Mouse (Mus musculus) lung, embryonic 16.5 days (tissue): ENCODE measurements around the gene E2f2. TPM values are rescaled to one million over a fixed set of nuclear protein-coding genes. Genes with fewer than 3 reads are reported as not detected.

Source experiments
- ATAC-seq: fragments of 200-750 bp; cut with Nextera tagmentation; 2 replicates; pipeline ENCODE4 v1.8.0; 2017; ENCODE audit warnings: low read depth, mild to moderate bottlenecking, moderate library complexity
- H3K27ac ChIP-seq: fragments of 300-500 bp; sonication (generic); 2 replicates; pipeline ENCODE4 v1.5.1; 2014; ENCODE audit warnings: mild to moderate bottlenecking, control low read depth, low read length
- H3K27me3 ChIP-seq: fragments of 300-500 bp; sonication (generic); 2 replicates; pipeline ENCODE4 v1.6.1; 2014; ENCODE audit warnings: low read depth, low read length, mixed read lengths; ENCODE audit not compliant: control insufficient read depth, insufficient read depth
- H3K36me3 ChIP-seq: fragments of 300-500 bp; sonication (generic); 2 replicates; pipeline ENCODE4 v1.6.1; 2014; ENCODE audit warnings: low read length; ENCODE audit not compliant: control insufficient read depth, insufficient read depth
- H3K4me1 ChIP-seq: fragments of 300-500 bp; sonication (generic); replicated peaks from 2 replicates; pipeline ENCODE4 v1.6.1; 2014; ENCODE audit warnings: low read length, mixed read lengths; ENCODE audit not compliant: control insufficient read depth, insufficient read depth
- H3K4me2 ChIP-seq: fragments of 300-500 bp; sonication (generic); 2 replicates; pipeline ENCODE4 v1.6.1; 2014; ENCODE audit warnings: low read depth, low read length, control low read depth
- H3K4me3 ChIP-seq: fragments of 300-500 bp; sonication (generic); 2 replicates; pipeline ENCODE4 v1.5.1; 2014; ENCODE audit warnings: mild to moderate bottlenecking, low read length, control low read depth
- H3K9ac ChIP-seq: fragments of 300-500 bp; sonication (generic); 2 replicates; pipeline ENCODE4 v1.6.1; 2014; ENCODE audit warnings: low read length, control low read depth
- H3K9me3 ChIP-seq: fragments of 300-500 bp; sonication (generic); 2 replicates; pipeline ENCODE4 v1.6.1; 2016; ENCODE audit warnings: low read length; ENCODE audit not compliant: control insufficient read depth
- WGBS: fragments of 180-500 bp; shearing (Covaris S2); extraction: QIAGEN DNeasy Blood & Tissue Kit; methylation state at CpG from one replicate; pipeline ENCODE4 v1.1.7; 2014; 5-methylcytosine and 5-hydroxymethylcytosine counted together
- polyA plus RNA-seq: library from polyadenylated mRNA; unstranded; fragments of >200 nt; fragmentation: Nextera tagmentation; extraction: Ambion mirVana; gene quantifications from 2 replicates; pipeline ENCODE4 v1.2.1, GENCODE M21; 2015

E2f2 gene
- polyA plus RNA-seq, 1 experiment from 2014 or later = 18.4 TPM

DNA sequence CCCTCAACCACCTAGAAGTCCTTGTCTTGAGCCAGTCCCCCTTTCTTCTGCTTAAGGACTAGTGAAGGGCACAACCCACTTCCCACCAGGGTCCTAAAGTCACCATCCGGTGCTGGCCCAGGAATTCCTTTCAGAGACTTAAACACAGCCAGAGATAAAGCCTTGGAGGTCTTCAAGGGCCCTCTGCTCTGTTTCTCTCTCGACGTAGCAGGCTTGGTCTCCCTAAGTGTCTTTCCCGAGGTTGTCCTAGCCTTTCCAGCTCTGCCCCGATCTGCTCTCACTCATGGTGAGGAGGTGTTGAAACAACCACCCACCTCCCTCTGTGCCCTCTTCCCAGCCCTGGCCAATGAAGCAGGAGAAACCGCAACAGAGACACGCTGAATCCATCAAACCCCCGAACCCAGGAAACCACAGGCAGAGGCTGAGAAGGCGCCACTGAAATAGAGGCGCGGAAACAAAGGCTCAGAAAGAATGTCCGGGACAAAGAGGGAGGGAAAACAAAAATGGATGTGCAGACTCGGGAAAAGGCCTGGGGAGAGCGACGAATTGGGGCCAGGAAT lies 37.7 kb upstream of the E2f2 start:
- H3K4me2 ChIP-seq = peak overlapping the region; percentile 88
- H3K36me3 ChIP-seq = no peaks in the 10 kb centered on the region
- peak overlapping the region; percentile 99 for H3K27ac ChIP-seq
- no peaks in the 10 kb centered on the region for H3K27me3 ChIP-seq
- WGBS = under 1% methylated on average over 15 of the region's 15 CpGs
- peak; percentile 47 for ATAC-seq
- H3K4me1 ChIP-seq = peaks cover 41% of the 10 kb centered on the region
- peak overlapping the region; percentile 50 for H3K4me3 ChIP-seq
- peak overlapping the region; percentile 79 for H3K9ac ChIP-seq
- H3K9me3 ChIP-seq = no peaks in the 10 kb centered on the region

DNA sequence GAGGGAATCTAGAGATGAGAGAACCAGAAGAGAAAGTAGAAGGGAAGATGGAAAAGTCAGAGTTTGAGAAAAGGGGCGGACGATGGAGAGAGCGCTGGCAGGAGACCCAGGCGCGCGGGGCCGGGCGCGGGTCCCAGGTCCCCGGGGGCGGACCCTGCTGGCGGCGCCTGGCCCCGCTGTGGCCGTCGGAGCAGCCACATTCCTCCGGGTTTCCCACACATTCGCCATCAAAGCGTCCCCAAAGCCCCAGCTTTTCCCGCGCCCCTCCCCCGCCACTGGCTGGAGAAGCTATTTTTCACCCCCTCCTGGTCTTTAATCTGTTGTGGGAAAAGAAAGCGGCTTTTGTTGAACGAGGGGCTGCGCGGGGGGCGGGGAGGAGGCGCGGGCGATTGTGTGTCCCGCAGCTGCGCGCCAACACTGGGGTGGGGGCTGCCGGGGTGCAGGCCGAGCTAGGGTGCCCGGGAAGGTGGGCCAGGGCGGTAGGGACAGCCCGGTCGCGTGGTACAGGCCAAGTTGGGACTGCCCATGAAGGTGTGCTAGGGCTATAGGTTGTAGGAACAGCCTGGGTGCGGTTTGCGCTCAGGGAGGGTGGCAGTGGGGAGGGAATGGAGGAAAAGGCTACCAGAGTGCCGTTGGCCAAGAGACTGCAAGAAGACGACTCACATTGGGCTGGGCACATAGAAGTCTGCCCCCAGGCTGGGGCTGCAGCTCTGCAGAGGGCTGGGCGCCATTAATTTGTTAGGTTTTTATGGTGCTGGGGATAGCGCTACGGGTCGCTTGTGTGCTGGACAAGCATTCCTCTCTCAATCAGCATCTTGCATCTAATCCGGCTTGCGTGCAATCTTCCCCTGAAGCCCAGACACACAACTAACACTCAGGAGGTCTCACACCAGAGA lies 37.0 kb upstream of the E2f2 start:
- Histone ChIP-seq H3K4me2 (peak overlapping the region; percentile 88), H3K4me3 (peak overlapping the region; percentile 50), H3K4me1 (peaks cover 46% of the 10 kb centered on the region), H3K9me3 (no peaks in the 10 kb centered on the region), H3K27ac (peak overlapping the region; percentile 99), H3K9ac (peak overlapping the region; percentile 79), H3K36me3 (no peaks in the 10 kb centered on the region), H3K27me3 (no peaks in the 10 kb centered on the region)
- 4% methylated on average over 50 of the region's 50 CpGs for WGBS
- ATAC-seq = peak; percentile 78

DNA sequence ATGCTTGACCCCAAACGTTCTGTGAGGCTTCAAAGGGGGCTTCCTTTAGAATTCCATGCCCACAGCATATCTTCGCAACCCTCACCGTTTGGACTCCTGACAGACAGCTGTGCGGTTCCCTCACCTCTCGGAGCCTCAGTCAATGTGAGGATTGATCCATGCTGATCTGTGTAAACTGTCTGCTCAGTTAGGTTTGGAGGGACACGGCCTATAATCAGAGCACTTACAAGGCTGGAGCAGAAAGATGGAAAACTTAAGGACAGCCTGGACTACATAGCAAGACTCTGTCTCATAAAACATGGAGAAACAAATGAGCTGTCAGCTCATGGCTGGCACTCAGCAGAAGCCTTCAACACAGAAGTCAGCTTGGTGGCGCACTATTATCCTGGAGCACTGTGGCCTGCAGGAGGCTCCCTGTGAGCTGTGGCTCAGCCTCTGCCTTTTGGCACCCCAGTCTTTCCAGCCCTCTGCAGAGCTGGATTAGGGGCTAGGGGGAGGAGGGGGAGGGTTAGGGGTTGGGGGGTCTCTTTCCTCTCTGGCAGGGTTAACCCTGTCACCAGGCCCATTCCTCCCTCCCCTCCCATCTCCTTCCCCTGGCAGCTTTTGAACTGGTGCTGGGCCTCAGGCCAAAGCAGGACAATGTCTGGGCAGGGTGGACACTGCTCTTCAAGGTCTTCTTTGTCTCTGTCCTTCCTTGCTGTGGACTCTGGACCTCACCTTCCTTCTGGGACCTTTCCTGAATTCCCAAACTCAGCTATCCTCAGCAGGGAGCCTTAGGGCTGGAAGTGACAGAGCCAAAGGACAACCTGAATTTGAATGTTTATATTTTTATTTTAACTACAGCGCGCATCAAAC lies 36.1 kb upstream of the E2f2 start:
- WGBS = 33% methylated on average over 9 of the region's 9 CpGs
- ATAC-seq = 0 out of 2 replicates have a peak, but pooled peaks have one; percentile 10
- H3K36me3 ChIP-seq = no peaks in the 10 kb centered on the region
- peak overlapping the region; percentile 79 for H3K9ac ChIP-seq
- H3K9me3 ChIP-seq = no peaks in the 10 kb centered on the region
- H3K27me3 ChIP-seq = no peaks in the 10 kb centered on the region
- no peak overlapping the region for H3K4me3 ChIP-seq
- H3K27ac ChIP-seq = peak overlapping the region; percentile 99
- H3K4me2 ChIP-seq = peak overlapping the region; percentile 88; the same call in 1 of the 2 replicates
- H3K4me1 ChIP-seq = peaks cover 52% of the 10 kb centered on the region

DNA sequence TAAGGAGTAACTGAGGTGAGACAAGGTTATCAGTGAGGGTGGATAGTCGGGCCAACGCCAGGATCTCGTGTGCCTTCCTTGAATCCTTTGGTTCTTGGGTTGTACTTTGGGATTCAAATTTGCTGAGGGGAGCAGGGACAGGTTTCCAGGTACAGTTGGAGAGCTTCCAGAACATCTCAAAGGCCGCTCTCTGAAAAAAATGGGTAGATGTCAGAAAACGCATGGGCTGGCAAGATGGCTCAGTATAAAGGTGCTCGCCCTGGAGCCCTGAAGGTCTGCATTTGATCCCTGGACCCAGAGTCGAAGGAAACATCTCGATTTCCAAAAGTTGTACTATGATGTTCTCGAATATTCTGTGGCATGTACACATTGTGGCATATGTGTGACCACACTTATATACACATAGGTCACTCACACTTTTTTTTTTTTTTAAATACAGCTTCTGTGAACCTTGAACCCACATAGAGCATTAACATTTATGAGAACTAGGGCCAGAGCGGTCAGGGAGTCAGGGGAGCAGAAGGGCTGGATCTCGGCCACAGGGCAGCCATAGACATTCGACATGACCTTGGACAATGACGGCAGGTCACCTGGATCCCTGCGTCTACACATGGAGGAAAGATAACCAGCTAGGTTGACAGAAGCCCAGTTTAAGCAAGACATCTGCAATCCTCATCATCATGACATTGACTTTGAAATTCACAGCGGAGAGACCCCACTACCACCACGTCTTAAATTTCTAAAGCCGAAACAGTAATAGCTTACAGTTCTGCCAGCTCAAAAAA lies 32.7 kb upstream of the E2f2 start:
- Histone ChIP-seq H3K4me3 (no peak overlapping the region; the same call in 1 of the 2 replicates), H3K9me3 (no peaks in the 10 kb centered on the region), H3K27ac (peak overlapping the region; percentile 100), H3K9ac (peak overlapping the region; percentile 49), H3K36me3 (no peaks in the 10 kb centered on the region), H3K4me1 (peaks cover 65% of the 10 kb centered on the region), H3K4me2 (peak overlapping the region; percentile 53), H3K27me3 (no peaks in the 10 kb centered on the region)
- 29% methylated on average over 17 of the region's 17 CpGs for WGBS
- ATAC-seq = no peak

DNA sequence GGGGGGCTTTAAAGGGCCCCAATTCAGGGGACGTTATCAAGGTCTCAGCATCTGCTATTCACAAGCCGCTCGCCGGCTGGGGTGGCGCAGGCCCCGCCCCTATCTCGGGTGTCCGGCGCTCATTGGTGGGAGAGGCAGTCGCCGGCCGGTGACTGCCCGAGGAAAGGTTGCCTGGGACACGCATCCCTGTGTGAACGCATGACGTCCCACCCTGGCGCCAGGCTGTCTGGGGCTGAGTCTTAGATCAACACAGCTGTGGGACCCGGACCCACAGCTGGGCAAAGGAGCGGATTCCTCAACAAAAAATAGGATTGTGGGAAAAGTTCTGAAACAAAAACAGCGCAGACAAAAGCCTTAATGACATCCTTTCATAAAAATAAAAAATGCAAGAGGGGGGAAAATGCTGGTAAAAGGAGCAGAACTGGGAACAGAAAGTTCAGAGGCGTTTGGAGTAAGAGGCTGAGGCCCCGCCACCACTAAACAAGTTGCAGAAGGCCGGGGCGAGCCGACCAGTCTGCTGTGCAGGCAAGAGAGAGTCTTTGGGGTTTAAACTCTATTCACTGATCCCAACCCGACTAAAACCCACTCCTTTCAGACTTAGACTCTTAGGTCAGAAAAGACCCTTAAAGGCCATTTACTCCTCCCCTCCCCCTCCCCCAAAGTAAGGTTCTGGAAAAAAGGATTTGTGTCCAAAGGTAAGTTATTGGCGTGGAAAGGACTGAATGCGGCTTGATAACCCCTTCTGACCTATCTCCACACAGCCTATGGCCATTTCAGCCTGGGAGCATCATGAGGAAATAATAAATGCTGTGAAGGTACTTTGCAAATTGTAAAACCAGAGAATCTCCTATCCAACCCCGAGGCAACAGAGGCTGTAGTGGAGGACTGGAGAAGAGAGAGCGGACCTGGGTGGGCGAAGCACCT lies 31.6 kb upstream of the E2f2 start:
- 6% methylated on average over 31 of the region's 31 CpGs for WGBS
- peak; percentile 86 for ATAC-seq
- Histone ChIP-seq H3K27me3 (no peaks in the 10 kb centered on the region), H3K4me1 (peaks cover 63% of the 10 kb centered on the region), H3K9me3 (no peaks in the 10 kb centered on the region), H3K4me3 (peak overlapping the region; percentile 23), H3K27ac (peak overlapping the region; percentile 100), H3K9ac (peak overlapping the region; percentile 65), H3K4me2 (peak overlapping the region; percentile 53), H3K36me3 (no peaks in the 10 kb centered on the region)

DNA sequence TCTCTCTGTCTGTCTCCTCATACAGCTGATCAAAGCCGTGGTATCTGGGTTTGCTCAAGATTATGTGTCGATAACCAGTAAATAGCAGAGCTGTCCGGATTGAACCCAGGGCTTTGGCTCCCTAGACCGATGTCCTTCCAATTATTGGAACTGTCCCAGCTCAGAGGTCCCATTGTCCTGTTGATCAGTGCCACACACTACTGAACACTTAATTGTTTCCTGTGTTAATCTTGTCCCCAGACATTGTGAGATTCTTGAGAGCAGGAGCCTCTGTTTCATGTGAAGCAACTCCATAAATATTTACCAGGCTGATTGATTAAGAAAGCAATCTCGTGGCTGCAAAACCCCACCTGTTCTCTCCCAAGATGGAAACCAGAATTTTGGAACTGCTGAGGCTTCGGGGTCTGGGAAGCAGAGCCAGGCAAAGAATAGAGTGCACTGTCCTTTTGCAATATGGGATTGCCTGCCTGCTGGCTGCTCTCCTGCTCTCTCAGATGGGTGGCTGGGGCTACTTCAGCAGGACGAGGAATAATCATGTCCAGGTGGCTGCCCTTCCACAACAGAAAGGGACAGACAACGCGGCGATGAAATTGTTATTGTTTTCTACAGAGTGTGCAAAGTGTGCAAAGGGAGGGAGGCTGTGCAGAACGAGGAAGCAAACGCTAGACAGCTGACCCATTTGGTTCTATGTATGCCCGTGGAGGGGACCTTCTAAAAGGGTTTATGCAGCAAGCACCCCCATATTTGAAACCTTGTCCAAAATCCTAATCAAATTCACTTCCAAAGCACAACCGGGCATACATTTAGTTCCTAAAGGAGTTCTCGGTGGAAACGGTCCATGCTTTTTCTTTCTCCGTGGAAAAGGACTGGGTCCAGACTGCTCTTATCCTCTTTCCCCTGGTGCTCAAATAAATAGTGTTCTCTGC lies 29.7 kb upstream of the E2f2 start:
- no peaks in the 10 kb centered on the region for H3K36me3 ChIP-seq
- H3K27me3 ChIP-seq = no peaks in the 10 kb centered on the region
- H3K4me3 ChIP-seq = peak overlapping the region; percentile 72
- peak overlapping the region; percentile 55 for H3K9ac ChIP-seq
- H3K9me3 ChIP-seq = no peaks in the 10 kb centered on the region
- H3K4me1 ChIP-seq = peaks cover 71% of the 10 kb centered on the region
- peak overlapping the region; percentile 100 for H3K27ac ChIP-seq
- peak overlapping the region; percentile 67 for H3K4me2 ChIP-seq
- no peak for ATAC-seq
- 9% methylated on average over 17 of the region's 17 CpGs for WGBS

DNA sequence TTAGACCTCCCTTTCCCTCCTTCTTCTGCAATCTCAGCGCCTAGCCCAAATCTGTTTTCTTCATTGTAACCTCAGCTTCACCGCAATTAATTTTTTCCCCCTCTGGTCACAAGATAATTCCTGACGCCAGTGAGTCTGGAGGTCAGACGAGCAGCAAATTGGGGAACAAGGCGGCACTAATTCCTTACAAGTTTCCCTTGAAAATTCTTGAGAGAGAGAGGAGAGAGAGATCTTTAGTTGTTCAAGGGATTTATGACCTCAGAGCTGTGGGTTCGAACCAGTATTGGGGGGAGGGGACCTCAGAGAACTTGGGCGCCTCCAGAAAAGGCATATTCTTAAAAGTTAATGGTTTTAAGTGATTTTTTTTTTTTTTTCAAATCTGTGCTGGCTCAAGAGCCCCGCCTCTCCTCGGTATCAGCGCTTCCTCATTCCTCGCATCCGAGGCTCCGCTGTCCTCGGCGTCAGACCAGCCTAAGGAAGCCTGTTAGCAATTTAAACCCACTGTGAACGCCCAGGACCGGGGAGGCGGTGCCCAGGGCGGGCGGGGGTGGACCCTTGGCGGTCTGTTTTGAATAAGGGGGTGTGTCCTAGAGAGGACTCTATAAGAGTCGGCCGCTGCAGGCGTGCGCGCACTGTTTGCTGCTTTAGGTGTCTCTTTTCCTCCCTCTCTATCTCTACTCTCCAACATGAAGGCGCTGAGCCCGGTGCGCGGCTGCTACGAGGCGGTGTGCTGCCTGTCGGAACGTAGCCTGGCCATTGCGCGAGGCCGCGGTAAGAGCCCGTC lies 28.8 kb upstream of the E2f2 start, which contains the start of gene Id3:
Gene Id3, plus strand, starts transcription at position 305 of the 784 bp plus-strand sequence.
- peak within 1 kb of the TSS; percentile 94 for H3K9ac ChIP-seq
- no peaks in the 10 kb centered on the region for H3K9me3 ChIP-seq
- peaks cover 66% of the 10 kb centered on the region for H3K4me1 ChIP-seq
- peak within 1 kb of the TSS; percentile 72 for H3K4me3 ChIP-seq
- H3K36me3 ChIP-seq = no peaks in the 10 kb centered on the region
- no peaks in the 10 kb centered on the region for H3K27me3 ChIP-seq
- peak within 1 kb of the TSS; percentile 100 for H3K27ac ChIP-seq
- WGBS = under 1% methylated on average over 39 of the region's 39 CpGs
- ATAC-seq = peak; percentile 84
- peak within 1 kb of the TSS; percentile 67 for H3K4me2 ChIP-seq
